Comparison of ENCODE assay signal across 18 mouse cellular contexts in genomic region chr4:136907809-136908208, GRCm38 (mm10). TPM values are rescaled to one million over a fixed set of nuclear protein-coding genes. Genes with fewer than 3 reads are reported as not detected.
"Had no signal": no experiment of that assay in that cellular context is flagged by ENCODE, and none has a peak within 500 bp of the region (broad histone marks: within the 10 kb centered on the region; RNA-seq: fewer than 3 reads in every experiment).

No protein-coding gene starts in this region.

- DNase-seq: cerebellum, adult 9-10 months; cerebellum, adult 9-11 months; cerebellum, postnatal 25 days; forebrain, postnatal 0 days; gastrocnemius, postnatal 25 days; gastrocnemius, postnatal 36 days; heart, adult 11 months; heart, adult 2 months had no signal

- ATAC-seq: forebrain, embryonic 13.5 days; forebrain, embryonic 14.5 days; forebrain, embryonic 15.5 days; forebrain, embryonic 16.5 days; forebrain, postnatal 0 days had no signal

RNA-seq across cellular contexts. Expression of gene C1qc, which starts 14.9 kb away (rescaled TPM):
- total RNA-seq: common myeloid progenitor, adult 5-6 weeks had no signal

RNA-seq across cellular contexts. Expression of gene Epha8, which starts 48.8 kb away (rescaled TPM):
- total RNA-seq: common myeloid progenitor, adult 5-6 weeks; gastrocnemius, adult 18-20 months; gastrocnemius, adult 2 months; gastrocnemius, adult 8-10 months; gastrocnemius, postnatal 14 days; gastrocnemius, postnatal 25 days; gastrocnemius, postnatal 36 days; granulocyte monocyte progenitor cell, adult 5-6 weeks; heart, adult 2 months had no signal
